Mouse (Mus musculus): Measurements from ENCODE around the gene Krcc1.

- no peak for TF ChIP-seq CTCF (IDR thresholded peaks at IDR 0.05; ENCODE audit: extremely low read depth, insufficient read length, insufficient replicate concordance, low read depth, low read length)
- TF ChIP-seq POLR2A (IDR thresholded peaks at IDR 0.05; ENCODE audit: low read depth, low read length) = no peak
Observed at GRCm38 (mm10) chr6:71257375-71257774, 14.1 kb upstream of the Krcc1 start.

Measured in small intestine, adult 2 months (tissue).